Mouse (Mus musculus) limb, embryonic 13.5 days (tissue): ENCODE data around the gene Ctdsp1. TPM values are rescaled to one million over a fixed set of nuclear protein-coding genes. Genes with fewer than 3 reads are reported as not detected.

Experiments used
- ATAC-seq: fragments of 200-750 bp; cut with Nextera tagmentation; 2 replicates; pipeline ENCODE4 v1.8.0; 2017; ENCODE audit warnings: low read depth, moderate number of reproducible peaks, moderate TSS enrichment; ENCODE audit not compliant: low FRiP score
- H3K27ac ChIP-seq: fragments of 300-500 bp; sonication (generic); 2 replicates; pipeline ENCODE4 v1.5.1; 2015; ENCODE audit warnings: inconsistent platforms, mild to moderate bottlenecking, moderate library complexity
- H3K27me3 ChIP-seq: fragments of 300-500 bp; sonication (generic); 2 replicates; pipeline ENCODE4 v1.6.1; 2015; ENCODE audit warnings: mild to moderate bottlenecking, inconsistent platforms
- H3K36me3 ChIP-seq: fragments of 300-500 bp; sonication (generic); 2 replicates; pipeline ENCODE4 v1.6.1; 2015; ENCODE audit warnings: inconsistent platforms, mild to moderate bottlenecking, moderate library complexity
- H3K4me1 ChIP-seq: fragments of 300-500 bp; sonication (generic); 2 replicates; pipeline ENCODE4 v1.6.1; 2015; ENCODE audit warnings: inconsistent platforms
- H3K4me2 ChIP-seq: fragments of 300-500 bp; sonication (generic); replicated peaks from 2 replicates; pipeline ENCODE4 v1.6.1; 2015; ENCODE audit warnings: inconsistent platforms, mild to moderate bottlenecking, moderate library complexity
- H3K4me3 ChIP-seq: fragments of 300-500 bp; sonication (generic); 2 replicates; pipeline ENCODE4 v1.5.1; 2015; ENCODE audit warnings: moderate library complexity, mild to moderate bottlenecking, inconsistent platforms
- H3K9ac ChIP-seq: fragments of 300-500 bp; sonication (generic); 2 replicates; pipeline ENCODE4 v1.6.1; 2015; ENCODE audit warnings: mild to moderate bottlenecking, inconsistent platforms
- H3K9me3 ChIP-seq: fragments of 300-500 bp; sonication (generic); 2 replicates; pipeline ENCODE4 v1.6.1; 2016; ENCODE audit warnings: inconsistent platforms
- WGBS: fragments of 180-500 bp; shearing (Covaris S2); methylation state at CpG from one replicate; pipeline ENCODE4 v1.1.7; 2015; 5-methylcytosine and 5-hydroxymethylcytosine counted together
- polyA plus RNA-seq: library from polyadenylated mRNA; unstranded; fragments of >200 nt; fragmentation: Nextera tagmentation; extraction: Ambion mirVana; gene quantifications from 2 replicates; pipeline ENCODE4 v1.2.1, GENCODE M21; 2015

The Ctdsp1 gene
- polyA plus RNA-seq, 1 experiment from 2014 or later: 90.9 TPM

DNA sequence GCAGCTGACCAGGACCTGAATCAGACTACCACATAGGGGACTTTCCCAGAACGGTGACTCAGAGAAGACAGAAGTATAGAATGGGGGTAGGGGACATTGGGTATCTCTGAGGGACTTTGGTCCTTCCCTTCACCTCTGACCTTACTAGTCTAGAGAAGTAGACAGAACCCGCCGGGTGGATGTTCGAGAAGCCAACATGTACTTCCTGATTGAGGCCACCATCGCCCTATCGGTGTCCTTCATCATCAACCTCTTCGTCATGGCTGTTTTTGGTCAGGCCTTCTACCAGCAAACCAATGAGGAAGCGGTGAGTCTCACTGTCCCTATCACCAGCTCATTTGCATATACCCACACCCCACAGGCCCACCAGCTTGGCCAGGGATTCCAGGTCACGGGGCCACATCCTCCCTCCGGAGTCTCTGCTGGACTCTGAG lies 9.7 kb upstream of the Ctdsp1 start:
- no peak overlapping the region for H3K9ac ChIP-seq
- no peaks in the 10 kb centered on the region for H3K9me3 ChIP-seq
- H3K4me3 ChIP-seq: no peak overlapping the region
- H3K27me3 ChIP-seq: no peaks in the 10 kb centered on the region
- WGBS: 90% methylated on average over 10 of the region's 10 CpGs
- no peak for ATAC-seq
- no peak overlapping the region for H3K4me2 ChIP-seq
- H3K4me1 ChIP-seq: peaks cover under 1% of the 10 kb centered on the region; the same call in 1 of the 2 replicates
- H3K27ac ChIP-seq: no peak overlapping the region
- H3K36me3 ChIP-seq: no peaks in the 10 kb centered on the region

DNA sequence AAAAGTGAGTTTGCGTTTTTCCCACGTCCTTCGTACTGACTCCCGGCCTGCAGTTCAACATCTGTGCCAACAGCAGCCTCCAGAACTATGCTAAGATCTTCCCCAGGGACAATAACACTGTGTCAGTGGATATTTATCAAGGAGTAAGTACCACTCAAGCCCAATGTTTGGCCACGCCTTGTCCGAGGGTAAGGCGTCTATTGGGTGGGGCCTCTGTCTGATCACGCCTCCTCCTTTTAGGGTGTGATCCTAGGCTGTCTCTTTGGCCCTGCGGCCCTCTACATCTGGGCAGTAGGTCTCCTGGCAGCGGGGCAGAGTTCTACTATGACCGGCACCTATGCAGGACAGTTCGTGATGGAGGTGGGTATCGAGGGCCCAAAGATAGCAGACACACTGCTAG lies 7.9 kb upstream of the Ctdsp1 start:
- peaks cover 10% of the 10 kb centered on the region for H3K4me1 ChIP-seq
- no peaks in the 10 kb centered on the region for H3K9me3 ChIP-seq
- no peaks in the 10 kb centered on the region for H3K27me3 ChIP-seq
- H3K4me3 ChIP-seq: no peak overlapping the region
- no peak overlapping the region for H3K4me2 ChIP-seq
- no peak overlapping the region for H3K27ac ChIP-seq
- H3K36me3 ChIP-seq: no peaks in the 10 kb centered on the region
- no peak for ATAC-seq
- 85% methylated on average over 13 of the region's 13 CpGs for WGBS
- H3K9ac ChIP-seq: no peak overlapping the region

DNA sequence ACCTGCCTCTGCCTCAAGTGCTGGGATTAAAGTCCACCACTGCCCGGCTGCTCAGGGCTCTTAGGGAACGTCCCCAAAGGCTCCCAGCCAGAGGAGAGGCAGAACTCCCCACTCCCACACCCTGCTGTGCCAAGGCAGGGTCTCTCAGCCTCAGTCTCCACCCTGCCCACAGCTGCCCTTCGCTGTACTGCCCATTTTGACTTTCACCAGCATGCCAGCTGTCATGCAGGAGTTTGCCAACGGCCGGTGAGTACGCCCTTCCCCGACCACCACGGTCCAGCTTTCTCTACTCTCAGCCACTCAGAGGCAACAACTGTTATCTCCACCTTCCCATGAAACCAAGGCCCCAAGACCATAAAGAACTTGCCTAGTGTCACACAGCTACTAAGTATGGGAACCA lies 6.8 kb upstream of the Ctdsp1 start:
- H3K4me2 ChIP-seq: no peak overlapping the region
- no peak overlapping the region for H3K27ac ChIP-seq
- no peak overlapping the region for H3K9ac ChIP-seq
- no peak overlapping the region for H3K4me3 ChIP-seq
- H3K4me1 ChIP-seq: peaks cover 20% of the 10 kb centered on the region
- no peaks in the 10 kb centered on the region for H3K9me3 ChIP-seq
- WGBS: 86% methylated on average over 8 of the region's 8 CpGs
- H3K36me3 ChIP-seq: no peaks in the 10 kb centered on the region
- H3K27me3 ChIP-seq: no peaks in the 10 kb centered on the region
- ATAC-seq: no peak

DNA sequence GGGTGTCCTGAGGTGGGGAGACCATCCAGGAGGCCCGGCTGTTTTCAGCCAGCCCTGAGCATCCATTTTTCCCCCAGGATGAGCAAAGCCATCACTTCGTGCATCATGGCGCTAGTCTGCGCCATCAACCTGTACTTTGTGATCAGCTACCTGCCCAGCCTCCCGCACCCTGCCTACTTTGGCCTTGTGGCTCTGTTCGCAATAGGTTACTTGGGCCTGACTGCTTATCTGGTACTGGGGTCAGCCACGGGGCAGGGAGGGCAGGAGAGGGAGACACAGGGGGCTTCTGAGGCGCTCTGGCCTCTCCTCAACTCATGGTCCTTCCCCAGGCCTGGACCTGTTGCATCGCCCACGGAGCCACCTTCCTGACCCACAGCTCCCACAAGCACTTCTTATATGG lies 6.2 kb upstream of the Ctdsp1 start:
- no peak overlapping the region for H3K9ac ChIP-seq
- no peak overlapping the region for H3K4me2 ChIP-seq
- peaks cover 26% of the 10 kb centered on the region for H3K4me1 ChIP-seq
- H3K4me3 ChIP-seq: no peak overlapping the region
- ATAC-seq: no peak
- 88% methylated on average over 10 of the region's 10 CpGs for WGBS
- no peaks in the 10 kb centered on the region for H3K27me3 ChIP-seq
- no peak overlapping the region for H3K27ac ChIP-seq
- H3K9me3 ChIP-seq: no peaks in the 10 kb centered on the region
- no peaks in the 10 kb centered on the region for H3K36me3 ChIP-seq

DNA sequence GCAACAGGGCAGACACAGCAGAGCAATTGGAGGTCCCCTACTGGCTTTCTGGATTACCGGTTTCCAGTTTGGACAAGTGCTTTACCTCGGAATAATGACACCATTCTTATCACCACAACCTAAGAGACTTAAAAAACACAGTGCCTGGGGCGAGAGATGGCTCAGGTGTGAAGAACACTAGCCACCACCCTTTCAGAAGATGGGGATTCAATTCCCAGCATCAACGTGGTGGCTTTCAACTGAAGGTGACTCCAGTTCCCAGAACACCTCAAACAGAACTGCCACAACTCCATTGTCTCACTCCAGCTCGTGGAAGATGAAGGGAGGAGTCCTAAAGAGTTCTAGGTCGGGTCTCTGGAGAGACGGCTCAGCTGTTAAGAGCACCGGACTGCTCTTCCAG lies 5.8 kb upstream of the Ctdsp1 start:
- WGBS: 91% methylated on average over 8 of the region's 8 CpGs
- Histone ChIP-seq H3K27ac (no peak overlapping the region), H3K36me3 (no peaks in the 10 kb centered on the region), H3K9me3 (no peaks in the 10 kb centered on the region), H3K4me3 (no peak overlapping the region), H3K4me2 (no peak overlapping the region), H3K9ac (no peak overlapping the region), H3K4me1 (peaks cover 30% of the 10 kb centered on the region), H3K27me3 (no peaks in the 10 kb centered on the region)
- no peak for ATAC-seq

DNA sequence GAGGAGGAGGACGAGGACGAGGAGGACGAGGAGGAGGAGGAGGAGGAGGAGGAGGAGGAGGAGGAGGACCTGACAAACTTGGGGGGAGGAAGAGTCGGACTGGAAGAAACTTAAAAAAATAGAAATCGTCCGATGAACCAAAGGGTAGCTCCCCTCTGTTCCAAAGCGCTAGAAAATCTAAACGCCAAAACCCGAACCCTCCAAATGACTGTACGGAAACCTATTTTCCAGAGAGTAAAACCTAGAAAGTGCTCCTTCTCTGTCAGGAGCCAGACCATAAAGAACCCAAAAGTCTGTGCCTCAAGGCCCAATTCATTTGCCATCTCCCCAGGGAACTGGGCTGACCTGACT lies 5.0 kb upstream of the Ctdsp1 start:
- Histone ChIP-seq H3K4me2 (peak overlapping the region; percentile 67), H3K27me3 (no peaks in the 10 kb centered on the region), H3K4me1 (peaks cover 36% of the 10 kb centered on the region), H3K36me3 (no peaks in the 10 kb centered on the region), H3K27ac (peak overlapping the region; percentile 99), H3K9ac (peak overlapping the region; percentile 74), H3K4me3 (peak overlapping the region; percentile 57), H3K9me3 (no peaks in the 10 kb centered on the region)
- 56% methylated on average over 7 of the region's 10 CpGs for WGBS
- ATAC-seq: no peak

DNA sequence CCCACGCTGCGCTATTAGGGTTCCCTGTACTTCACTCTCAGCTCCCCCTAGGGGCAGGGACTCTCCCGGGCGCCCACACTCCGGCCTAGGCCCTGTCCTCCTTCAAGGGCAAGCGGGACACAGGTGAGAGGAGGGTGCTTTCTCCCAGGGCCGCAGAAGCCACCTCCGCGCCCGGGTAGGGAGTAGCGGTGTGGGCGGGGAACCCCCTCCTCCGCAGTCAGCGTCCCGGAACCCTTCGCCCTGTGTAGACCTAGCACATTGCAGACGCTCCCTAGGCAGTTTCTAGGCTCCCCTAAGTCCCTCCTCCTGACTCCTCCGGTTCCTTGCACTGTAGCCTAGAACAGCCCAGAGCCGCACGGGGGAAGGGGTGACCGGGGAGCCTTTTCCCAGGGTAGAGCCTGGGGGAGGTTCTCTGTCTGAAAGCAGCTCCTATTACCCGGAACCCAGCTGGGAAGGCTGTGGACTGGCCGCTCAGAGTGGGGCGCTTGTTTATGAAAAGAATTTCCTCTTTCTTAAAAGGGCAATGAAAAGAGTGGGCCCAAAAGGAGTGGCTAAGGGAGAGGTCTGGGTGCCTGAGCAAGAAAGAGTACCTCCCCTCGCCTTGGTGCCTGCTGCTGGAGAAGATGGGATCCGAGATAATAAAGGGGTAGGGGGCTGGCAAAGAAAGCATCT lies 4.5 kb upstream of the Ctdsp1 start:
- H3K4me2 ChIP-seq: peak overlapping the region; percentile 67
- under 1% methylated on average over 26 of the region's 26 CpGs for WGBS
- ATAC-seq: peak; percentile 90
- peaks cover 36% of the 10 kb centered on the region for H3K4me1 ChIP-seq
- peak overlapping the region; percentile 99 for H3K27ac ChIP-seq
- no peaks in the 10 kb centered on the region for H3K9me3 ChIP-seq
- H3K4me3 ChIP-seq: peak overlapping the region; percentile 57
- H3K27me3 ChIP-seq: no peaks in the 10 kb centered on the region
- peak overlapping the region; percentile 74 for H3K9ac ChIP-seq
- H3K36me3 ChIP-seq: no peaks in the 10 kb centered on the region

DNA sequence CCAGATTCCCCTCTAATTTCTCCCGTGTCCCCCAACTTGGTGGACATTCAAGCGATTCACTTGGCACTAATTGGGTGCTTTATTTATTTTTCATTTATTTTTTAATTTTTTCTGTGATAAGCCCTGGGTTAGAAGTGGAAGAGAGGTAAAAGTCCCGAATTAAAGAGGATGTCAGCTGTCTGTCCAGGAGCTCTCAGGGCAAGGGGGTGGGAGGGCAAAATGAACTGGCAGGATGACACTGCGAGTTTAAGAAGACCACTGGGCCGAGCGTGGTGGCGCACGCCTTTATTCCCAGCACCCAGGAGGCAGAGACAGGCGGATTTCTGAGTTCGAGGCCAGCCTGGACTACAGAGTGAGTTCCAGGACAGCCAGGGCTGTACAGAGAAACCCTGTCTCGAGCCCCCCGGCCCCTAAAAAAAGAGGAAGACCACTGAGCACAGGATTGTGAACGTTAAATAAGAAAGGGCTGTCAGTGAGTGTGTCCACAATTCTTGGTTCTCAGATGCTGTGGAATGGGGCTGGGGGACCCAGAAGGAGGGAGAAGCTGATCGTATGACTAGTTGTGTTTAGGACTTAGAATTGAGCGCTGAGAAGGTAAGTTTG lies 3.8 kb upstream of the Ctdsp1 start:
- ATAC-seq: no peak
- H3K27ac ChIP-seq: peak overlapping the region; percentile 99
- H3K36me3 ChIP-seq: no peaks in the 10 kb centered on the region
- 56% methylated on average over 15 of the region's 15 CpGs for WGBS
- no peaks in the 10 kb centered on the region for H3K9me3 ChIP-seq
- H3K4me2 ChIP-seq: peak overlapping the region; percentile 67
- peak overlapping the region; percentile 74 for H3K9ac ChIP-seq
- H3K27me3 ChIP-seq: no peaks in the 10 kb centered on the region
- H3K4me3 ChIP-seq: peak overlapping the region; percentile 57
- peaks cover 38% of the 10 kb centered on the region for H3K4me1 ChIP-seq

DNA sequence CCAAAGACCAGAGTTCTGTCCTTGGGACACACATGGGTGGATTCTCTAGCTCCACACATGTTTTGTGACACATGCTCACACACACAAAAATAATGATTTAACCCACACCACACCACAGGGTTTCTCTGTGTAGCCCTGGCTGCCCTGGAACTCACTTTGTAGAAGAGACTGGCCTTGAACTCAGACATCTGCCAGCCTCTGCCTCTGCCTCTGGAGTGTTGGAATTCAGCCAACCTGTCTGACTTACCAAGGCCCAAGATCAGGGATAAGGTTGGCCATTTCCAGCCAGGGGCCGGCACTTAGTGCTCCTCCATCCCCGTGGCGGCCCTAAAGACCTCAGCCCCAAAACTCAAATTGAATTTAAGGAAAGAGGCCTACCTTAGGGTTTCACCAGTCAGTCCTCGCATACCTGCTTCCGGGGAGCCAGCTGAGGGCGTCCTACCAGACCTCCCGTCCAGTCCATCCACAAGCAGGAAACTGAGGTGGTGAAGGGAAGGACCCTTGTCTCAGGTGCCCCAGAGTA lies 2.9 kb upstream of the Ctdsp1 start:
- 79% methylated on average over 7 of the region's 7 CpGs for WGBS
- Histone ChIP-seq H3K9ac (no peak overlapping the region), H3K36me3 (peaks cover 5% of the 10 kb centered on the region), H3K4me2 (no peak overlapping the region), H3K27ac (peak overlapping the region; percentile 55; the same call in 1 of the 2 replicates), H3K27me3 (no peaks in the 10 kb centered on the region), H3K9me3 (no peaks in the 10 kb centered on the region), H3K4me3 (no peak overlapping the region), H3K4me1 (peaks cover 48% of the 10 kb centered on the region)
- ATAC-seq: no peak

DNA sequence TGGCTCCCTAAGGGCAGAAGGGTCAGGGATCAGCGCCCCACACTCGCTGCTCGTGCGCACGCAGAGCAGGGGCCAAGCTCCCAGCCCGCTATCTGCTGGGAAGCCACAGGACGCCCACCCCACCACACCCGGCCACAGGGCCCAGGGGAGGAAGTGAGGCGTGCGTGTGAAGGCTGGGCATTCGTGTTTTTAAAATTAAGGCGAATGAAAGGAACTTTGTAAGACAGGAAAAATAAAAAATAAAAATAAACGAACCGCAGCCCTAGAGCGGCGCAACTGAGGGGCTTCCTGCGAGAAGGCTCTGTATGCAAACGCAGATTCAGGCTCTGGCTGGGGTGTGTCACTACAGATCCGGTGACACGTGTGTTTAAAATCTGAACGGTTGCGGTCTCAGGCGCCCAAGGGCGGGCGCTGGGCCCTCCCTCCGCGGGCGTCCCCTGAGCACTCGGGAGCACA lies 1.4 kb upstream of the Ctdsp1 start:
- Histone ChIP-seq H3K27me3 (no peaks in the 10 kb centered on the region), H3K4me1 (peaks cover 60% of the 10 kb centered on the region), H3K4me3 (peak overlapping the region; percentile 92), H3K4me2 (peak overlapping the region; percentile 97), H3K9ac (peak overlapping the region; percentile 55), H3K27ac (peak overlapping the region; percentile 98), H3K36me3 (peaks cover 19% of the 10 kb centered on the region), H3K9me3 (no peaks in the 10 kb centered on the region)
- ATAC-seq: no peak
- 3% methylated on average over 29 of the region's 29 CpGs for WGBS

DNA sequence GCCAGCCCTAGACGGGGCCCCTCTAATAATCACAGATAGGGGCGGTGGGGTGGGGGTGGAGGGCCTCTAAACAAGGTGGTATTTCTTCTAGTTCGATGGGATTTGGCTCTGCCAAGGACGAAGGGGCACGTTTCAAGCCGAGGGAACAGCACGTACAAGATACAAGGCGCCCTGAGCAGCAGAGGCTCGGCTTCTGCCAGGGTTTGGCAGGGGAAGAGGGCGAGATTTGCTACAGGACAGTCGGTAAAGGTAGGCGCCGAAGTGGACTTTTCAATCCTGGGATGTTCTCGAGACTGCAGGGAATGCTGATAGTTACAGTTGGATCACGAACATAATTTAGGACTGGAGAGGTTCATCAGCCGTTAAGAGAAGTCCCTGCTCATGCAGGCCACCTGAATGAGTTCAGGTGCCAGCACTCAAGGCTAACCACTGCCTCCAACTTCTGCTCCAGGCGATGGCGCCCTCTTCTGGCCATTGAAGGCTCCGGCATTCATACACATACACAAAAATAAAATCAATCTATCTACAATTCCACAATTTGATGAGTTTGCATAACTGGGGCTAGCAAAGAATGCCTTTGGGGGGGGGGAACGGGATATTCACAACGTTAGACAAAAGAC lies 912 bp upstream of the Ctdsp1 start:
- Histone ChIP-seq H3K9ac (peak overlapping the region; percentile 55; the same call in 1 of the 2 replicates), H3K9me3 (no peaks in the 10 kb centered on the region), H3K36me3 (peaks cover 24% of the 10 kb centered on the region), H3K4me1 (peaks cover 62% of the 10 kb centered on the region), H3K27ac (peak overlapping the region; percentile 98), H3K4me3 (peak overlapping the region; percentile 92), H3K4me2 (peak overlapping the region; percentile 97), H3K27me3 (no peaks in the 10 kb centered on the region)
- ATAC-seq: no peak
- 5% methylated on average over 21 of the region's 21 CpGs for WGBS

DNA sequence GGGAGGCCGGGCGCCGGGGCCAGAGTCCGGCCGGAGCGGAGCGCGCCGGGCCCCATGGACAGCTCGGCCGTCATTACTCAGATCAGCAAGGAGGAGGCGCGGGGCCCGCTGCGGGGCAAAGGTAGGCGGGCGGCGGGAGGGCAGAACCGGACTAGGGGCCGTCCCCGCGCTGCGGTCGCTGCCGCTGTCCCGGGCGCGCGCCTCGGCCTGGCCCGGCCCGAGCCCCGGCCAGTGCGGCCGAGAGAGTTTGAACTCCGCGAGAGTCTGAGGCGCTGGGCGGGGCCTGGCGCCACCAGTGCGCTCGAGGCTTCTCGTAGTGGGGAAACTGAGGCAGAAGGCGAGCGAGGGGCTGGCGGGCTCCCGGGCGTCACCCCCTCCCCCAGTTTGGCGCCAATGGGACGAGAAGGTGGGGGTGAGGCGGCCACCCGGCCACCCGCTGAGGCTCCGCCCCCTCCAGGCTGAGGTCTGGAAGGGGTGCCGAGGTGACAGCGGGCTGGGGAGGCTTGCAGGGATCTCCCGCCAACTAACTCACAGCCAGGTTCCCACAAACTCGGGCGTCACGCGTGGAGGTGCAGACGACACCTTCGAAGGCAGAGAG lies 634 bp downstream of the Ctdsp1 start:
- Histone ChIP-seq H3K4me2 (peak overlapping the region; percentile 97), H3K9me3 (no peaks in the 10 kb centered on the region), H3K4me3 (peak overlapping the region; percentile 92), H3K27ac (peak overlapping the region; percentile 98), H3K36me3 (peaks cover 25% of the 10 kb centered on the region), H3K9ac (peak overlapping the region; percentile 99), H3K4me1 (peaks cover 67% of the 10 kb centered on the region), H3K27me3 (no peaks in the 10 kb centered on the region)
- under 1% methylated on average over 58 of the region's 63 CpGs for WGBS
- ATAC-seq: peak; percentile 20
